Mouse (Mus musculus) Patski (cell line): ENCODE measurements around the gene Cfap46. TPM values are rescaled to one million over a fixed set of nuclear protein-coding genes. Genes with fewer than 3 reads are reported as not detected.

Experiments
- ATAC-seq: fragments of 100-300 bp; one replicate; pipeline ENCODE4 v1.8.0; 2021
- CTCF ChIA-PET: fragments of 350-600 bp; sonication (Branson Sonifier 250); formaldehyde crosslinking; loops from one replicate; lab custom pipeline; 2022; ENCODE audit warnings: inconsistent platforms; lab: Charles Lee
- POLR2A ChIA-PET: fragments of 350-600 bp; sonication (Branson Sonifier 250); formaldehyde crosslinking; loops from one replicate; lab custom pipeline; 2022; ENCODE audit warnings: antibody characterized with exemption, inconsistent platforms; lab: Charles Lee
- DNase-seq: peaks from one replicate; pipeline ENCODE4 v3.0.0-alpha.2; 2011; ENCODE audit warnings: low read depth, low spot score
- H3K27me3 ChIP-seq: fragments of 371-371 bp; one replicate; pipeline ENCODE4 v1.5.1; 2021
- CTCF ChIP-seq: fragments of 100-300 bp; IDR thresholded peaks from one replicate; pipeline ENCODE4 v1.5.1; 2021
- in situ Hi-C: fragments of 300-500 bp; cut with MboI; formaldehyde crosslinking; loops from 3 replicates; pipeline ENCODE4 v1.11.1; 2018; ENCODE audit warnings: low pct_unique_long_range_greater_than_20kb, mixed read lengths
- polyA plus RNA-seq: library from polyadenylated mRNA; unstranded; gene quantifications from one replicate; pipeline ENCODE4 v1.2.3, GENCODE M21; 2021

Gene Cfap46
- polyA plus RNA-seq, 1 experiment from 2014 or later = 4.2 TPM

GRCm38 (mm10) chr7:139610328-139610727 is 73.3 kb downstream of the Cfap46 start:
- ChIA-PET POLR2A (no interaction called here), CTCF (no interaction called here)

GRCm38 (mm10) chr7:139595862-139596261 is 87.8 kb downstream of the Cfap46 start:
- H3K27me3 ChIP-seq = no peaks in the 10 kb centered on the region
- CTCF ChIA-PET = no interaction called here
- ATAC-seq (no peak), DNase-seq (no peak)
- TF ChIP-seq CTCF = no peak
- in situ Hi-C loops = no loop called here
- POLR2A ChIA-PET = interaction anchor here (0.6 kb wide), 1 partner anchor 1381 kb away, joined by 6 read pairs; no protein-coding TSS in a partner anchor

More at GRCm38 (mm10) chr7:139610328-139610727, 73.3 kb downstream of the Cfap46 start:
- peaks cover 12% of the 10 kb centered on the region for H3K27me3 ChIP-seq
- TF ChIP-seq CTCF = no peak
- ATAC-seq (no peak), DNase-seq (no peak)
- in situ Hi-C loops = no loop called here

- H3K27me3 ChIP-seq = no peaks in the 10 kb centered on the region
- ATAC-seq = no peak
- no peak for TF ChIP-seq CTCF
- DNase-seq = no peak
- ChIA-PET CTCF (no interaction called here), POLR2A (no interaction called here)
- in situ Hi-C loops = no loop called here
These were observed 88.3 kb downstream of the Cfap46 start for GRCm38 (mm10) chr7:139595311-139595710.

- H3K27me3 ChIP-seq = no peaks in the 10 kb centered on the region
- CTCF ChIA-PET = interaction anchor here (0.8 to 2.0 kb wide), 10 partner anchors 9 to 124 kb away, joined by 3 to 16 read pairs (median 5); no protein-coding TSS in a partner anchor
- TF ChIP-seq CTCF = no peak
- in situ Hi-C loops = no loop called here
- ATAC-seq = no peak
- POLR2A ChIA-PET = no interaction called here
- no peak for DNase-seq
These were observed 92.3 kb downstream of the Cfap46 start for GRCm38 (mm10) chr7:139591311-139591710.

GRCm38 (mm10) chr7:139590302-139590701 is 93.3 kb downstream of the Cfap46 start:
- in situ Hi-C loops = no loop called here
- DNase-seq (no peak), ATAC-seq (peak; percentile 72)
- no peaks in the 10 kb centered on the region for H3K27me3 ChIP-seq
- ChIA-PET CTCF (interaction anchor here (0.6 to 2.0 kb wide), 17 partner anchors 10 to 283 kb away, joined by 3 to 16 read pairs (median 5); no protein-coding TSS in a partner anchor), POLR2A (no interaction called here)
- TF ChIP-seq CTCF = no peak

- no peak for TF ChIP-seq CTCF
- in situ Hi-C loops = loop anchor here (5.0 to 10.0 kb wide), 2 partner anchors 273 to 361 kb away; no protein-coding TSS in a partner anchor
- ChIA-PET CTCF (interaction anchor here (0.8 to 3.8 kb wide), 4 partner anchors 13 to 383 kb away, joined by 3 to 24 read pairs (median 4); no protein-coding TSS in a partner anchor), POLR2A (interaction anchor here (0.7 kb wide), 1 partner anchor 37 kb away, joined by 3 read pairs; no protein-coding TSS in a partner anchor)
- H3K27me3 ChIP-seq = no peaks in the 10 kb centered on the region
- DNase-seq (peak; percentile 17), ATAC-seq (peak; percentile 49)
These were observed 95.7 kb downstream of the Cfap46 start for GRCm38 (mm10) chr7:139587919-139588318.

GRCm38 (mm10) chr7:139585183-139585821 is 98.3 kb downstream of the Cfap46 start:
- ATAC-seq = no peak
- no peak for TF ChIP-seq CTCF
- ChIA-PET POLR2A (no interaction called here), CTCF (interaction anchor here (0.9 to 3.8 kb wide), 9 partner anchors 93 to 283 kb away, joined by 3 to 24 read pairs (median 5); no protein-coding TSS in a partner anchor)
- H3K27me3 ChIP-seq = no peaks in the 10 kb centered on the region
- in situ Hi-C loops = loop anchor here (5.0 to 10.0 kb wide), 2 partner anchors 271 to 358 kb away; no protein-coding TSS in a partner anchor
- DNase-seq = no peak

- no peak for ATAC-seq
- no peak for DNase-seq
- TF ChIP-seq CTCF = no peak
- ChIA-PET POLR2A (no interaction called here), CTCF (interaction anchor here (0.9 to 3.8 kb wide), 4 partner anchors 92 to 264 kb away, joined by 3 to 24 read pairs (median 9); no protein-coding TSS in a partner anchor)
- no peaks in the 10 kb centered on the region for H3K27me3 ChIP-seq
- in situ Hi-C loops = loop anchor here (5.0 to 10.0 kb wide), 3 partner anchors 92 to 357 kb away; no protein-coding TSS in a partner anchor
These were observed 99.1 kb downstream of the Cfap46 start for GRCm38 (mm10) chr7:139584221-139585175.

- no peak for TF ChIP-seq CTCF
- DNase-seq = no peak
- no peak for ATAC-seq
- ChIA-PET CTCF (interaction anchor here (0.8 kb wide), 1 partner anchor 98 kb away, joined by 3 read pairs; no protein-coding TSS in a partner anchor), POLR2A (no interaction called here)
- in situ Hi-C loops = loop anchor here (5.0 to 10.0 kb wide), 2 partner anchors 91 to 268 kb away; no protein-coding TSS in a partner anchor
- H3K27me3 ChIP-seq = no peaks in the 10 kb centered on the region
These were observed 100.4 kb downstream of the Cfap46 start for GRCm38 (mm10) chr7:139583094-139583737.

- ChIA-PET POLR2A (no interaction called here), CTCF (interaction anchor here (0.8 kb wide), 1 partner anchor 98 kb away, joined by 3 read pairs; no protein-coding TSS in a partner anchor)
- H3K27me3 ChIP-seq = no peaks in the 10 kb centered on the region
- ATAC-seq (no peak), DNase-seq (no peak)
- no peak for TF ChIP-seq CTCF
- in situ Hi-C loops = loop anchor here (5.0 to 10.0 kb wide), 2 partner anchors 90 to 268 kb away; no protein-coding TSS in a partner anchor
These were observed 101.0 kb downstream of the Cfap46 start, which contains the start of gene Nkx6-2 for GRCm38 (mm10) chr7:139582595-139582994. Gene Nkx6-2 (minus strand): TSS chr7:139582797.
